ENCODE assay signal across 14 mouse cellular contexts in genomic region chr16:43724444-43724843, GRCm38 (mm10). TPM values are rescaled to one million over a fixed set of nuclear protein-coding genes. Genes with fewer than 3 reads are reported as not detected.
DNase-seq lines count a peak whose midpoint lies in the region; ATAC-seq and TF ChIP-seq lines count a peak whose summit lies in the region.
"Had no signal": no experiment of that assay in that cellular context is flagged by ENCODE, and none has a peak within 500 bp of the region (broad histone marks: within the 10 kb centered on the region; RNA-seq: fewer than 3 reads in every experiment).

No protein-coding gene starts in this region.

- DNase-seq in kidney, adult 2 months = no peak
- peak; percentile 59 to 60 for DNase-seq in B cell, adult 2 months
- peak; percentile 71 for DNase-seq in ES-E14 (ENCODE audit: low read depth, low spot score)
- no peak for DNase-seq in layer of hippocampus, adult 8-10 months (ENCODE audit: low spot score in 2 of 2)
- no peak for DNase-seq in gastrocnemius, postnatal 10 days
- no peak for DNase-seq in left cerebral cortex, adult 9 months (ENCODE audit: low spot score in 2 of 2)
- DNase-seq: cerebellum, adult 11-12 months had no signal

- H3K36me3 ChIP-seq in kidney, adult 2 months (ENCODE audit: control insufficient read depth, insufficient read depth, low read length) = no peaks in the 10 kb centered on the region
- no peaks in the 10 kb centered on the region for H3K36me3 ChIP-seq in kidney, embryonic 14.5 days (ENCODE audit: control insufficient read depth, insufficient read depth, low read length)
- H3K36me3 ChIP-seq in ES-E14 (ENCODE audit: control insufficient read depth, insufficient read depth, low read length, poor library complexity, severe bottlenecking) = no peaks in the 10 kb centered on the region
- H3K36me3 ChIP-seq in small intestine, adult 2 months (ENCODE audit: control insufficient read depth, insufficient read depth, low read length) = no peaks in the 10 kb centered on the region
- H3K36me3 ChIP-seq: hindbrain, embryonic 13.5 days; lung, embryonic 15.5 days had no signal

- no peaks in the 10 kb centered on the region for H3K27me3 ChIP-seq in kidney, adult 2 months (replicated peaks; ENCODE audit: control insufficient read depth, insufficient read depth, low read length)
- no peaks in the 10 kb centered on the region for H3K27me3 ChIP-seq in kidney, embryonic 14.5 days (ENCODE audit: control insufficient read depth, insufficient read depth, low read length)
- no peaks in the 10 kb centered on the region; the same call in 1 of the 2 replicates for H3K27me3 ChIP-seq in small intestine, adult 2 months (ENCODE audit: control insufficient read depth, insufficient read depth, low read length)
- H3K27me3 ChIP-seq: hindbrain, embryonic 13.5 days; lung, embryonic 15.5 days had no signal

- TF ChIP-seq POLR2A in kidney, adult 2 months (IDR thresholded peaks at IDR 0.05; ENCODE audit: low read depth, low read length) = no peak
- no peak for TF ChIP-seq POLR2A in small intestine, adult 2 months (IDR thresholded peaks at IDR 0.05; ENCODE audit: low read depth, low read length)

- no peaks in the 10 kb centered on the region for H3K4me1 ChIP-seq in kidney, adult 2 months (ENCODE audit: control insufficient read depth, insufficient read depth, low read length)
- H3K4me1 ChIP-seq in kidney, embryonic 14.5 days (ENCODE audit: control insufficient read depth, insufficient read depth, low read length) = no peaks in the 10 kb centered on the region
- no peaks in the 10 kb centered on the region for H3K4me1 ChIP-seq in ES-E14 (ENCODE audit: control insufficient read depth in 2 of 2, insufficient read depth in 2 of 2, low read length in 2 of 2, poor library complexity in 1 of 2)
- no peaks in the 10 kb centered on the region for H3K4me1 ChIP-seq in small intestine, adult 2 months (ENCODE audit: control insufficient read depth, insufficient read depth, insufficient read length, low read length)
- H3K4me1 ChIP-seq: hindbrain, embryonic 13.5 days; lung, embryonic 15.5 days had no signal

- WGBS in kidney, adult 2 months = 75% methylated on average over 3 of the region's 3 CpGs
- 67% methylated on average over 3 of the region's 3 CpGs for WGBS in kidney, embryonic 14.5 days
- WGBS in small intestine, adult 2 months = 64% methylated on average over 3 of the region's 3 CpGs

- H3K4me2 ChIP-seq in kidney, embryonic 14.5 days (replicated peaks; ENCODE audit: low read depth, low read length) = no peak overlapping the region
- H3K4me2 ChIP-seq: hindbrain, embryonic 13.5 days; lung, embryonic 15.5 days had no signal

- H3K27ac ChIP-seq in kidney, adult 2 months (ENCODE audit: insufficient read depth, low read depth, low read length) = no peak overlapping the region
- no peak overlapping the region for H3K27ac ChIP-seq in kidney, embryonic 14.5 days (ENCODE audit: low read depth, low read length)
- H3K27ac ChIP-seq in ES-E14 (ENCODE audit: insufficient read depth, low read depth, low read length, poor library complexity, severe bottlenecking) = no peak overlapping the region
- H3K27ac ChIP-seq in small intestine, adult 2 months (ENCODE audit: insufficient read depth, low read depth, low read length) = no peak overlapping the region
- H3K27ac ChIP-seq: hindbrain, embryonic 13.5 days; lung, embryonic 15.5 days had no signal

- H3K9ac ChIP-seq in kidney, embryonic 14.5 days (ENCODE audit: low read depth, low read length) = no peak overlapping the region
- no peak overlapping the region for H3K9ac ChIP-seq in ES-E14 (ENCODE audit: insufficient read depth, low read depth, low read length, poor library complexity, severe bottlenecking)
- H3K9ac ChIP-seq: hindbrain, embryonic 13.5 days; lung, embryonic 15.5 days had no signal

- 0 out of 2 replicates have a peak, but pooled peaks have one; percentile 22 for TF ChIP-seq CTCF in kidney, adult 2 months (conservative IDR thresholded peaks at IDR 0.05; ENCODE audit: insufficient read depth, insufficient read length, low read depth, low read length)
- peak; percentile 39; the same call in 1 of the 2 replicates for TF ChIP-seq CTCF in small intestine, adult 2 months (IDR thresholded peaks at IDR 0.05; ENCODE audit: extremely low read depth, insufficient read length, insufficient replicate concordance, low read depth, low read length)

- no peak for ATAC-seq in kidney, embryonic 14.5 days (ENCODE audit: low FRiP score, low TSS enrichment)
- ATAC-seq: midbrain, embryonic 16.5 days had no signal

- H3K4me3 ChIP-seq in kidney, adult 2 months (ENCODE audit: insufficient read depth, low read depth, low read length) = no peak overlapping the region
- no peak overlapping the region for H3K4me3 ChIP-seq in kidney, embryonic 14.5 days (ENCODE audit: low read length)
- H3K4me3 ChIP-seq in ES-E14 (ENCODE audit: insufficient read depth in 1 of 2, low read depth in 1 of 2, low read length in 2 of 2, poor library complexity in 1 of 2, severe bottlenecking in 1 of 2) = no peak overlapping the region
- H3K4me3 ChIP-seq in small intestine, adult 2 months (ENCODE audit: low read depth, low read length) = no peak overlapping the region
- H3K4me3 ChIP-seq: hindbrain, embryonic 13.5 days; lung, embryonic 15.5 days had no signal

- peaks cover 3% of the 10 kb centered on the region; the same call in 1 of the 2 replicates for H3K9me3 ChIP-seq in kidney, embryonic 14.5 days (ENCODE audit: control insufficient read depth, low read length)
- H3K9me3 ChIP-seq in ES-E14 (ENCODE audit: control insufficient read depth, insufficient read depth, low read depth, low read length) = no peaks in the 10 kb centered on the region
- H3K9me3 ChIP-seq: lung, embryonic 15.5 days had no signal

- in situ Hi-C loops in ES-E14 (cut with MboI; ENCODE audit: low sequenced_read_pairs in 2 of 2, unreplicated experiment in 2 of 2) = loop anchor here in 1 of 2 experiments (25.0 kb wide), 1 partner anchor 1562 kb away; no protein-coding TSS in a partner anchor

TF ChIP-seq in ES-E14, 5 proteins besides CTCF, POLR2A, EP300 and RAD21:
- no peak for TF ChIP-seq HCFC1 (IDR thresholded peaks at IDR 0.05; ENCODE audit: borderline replicate concordance, insufficient read depth, low read length)
- TF ChIP-seq CHD2 (IDR thresholded peaks at IDR 0.05; ENCODE audit: low read depth, low read length) = no peak
- peak; percentile 95 for TF ChIP-seq ZC3H11A (IDR thresholded peaks at IDR 0.05; ENCODE audit: borderline replicate concordance, low read depth, low read length)
- peak; percentile 17; the same call in 1 of the 2 replicates for TF ChIP-seq ZNF384 (IDR thresholded peaks at IDR 0.05; ENCODE audit: low read depth, low read length)

RNA-seq across cellular contexts. Expression of gene Drd3, which starts 29.4 kb away (rescaled TPM):
- 0.08 and 0.10 TPM in 2 replicates for polyA plus RNA-seq in kidney, adult 2 months (2012; rRNA removed)
- polyA plus RNA-seq in kidney, embryonic 14.5 days (2014; fragmentation: Nextera tagmentation; extraction: Ambion mirVana) = 0.19 TPM in 1 of 2 replicates, not detected in the other
- 0.45 and 0.69 TPM in 2 replicates for total RNA-seq in ES-E14 (2012; rRNA removed)
- polyA plus RNA-seq in small intestine, adult 2 months (2012; rRNA removed) = 0.20 and 0.25 TPM in 2 replicates
- total RNA-seq in layer of hippocampus, adult 8-10 months (2022) = under 1 TPM in 1 of 4 experiments, not detected in 3; 0.23 TPM
- not detected for total RNA-seq in gastrocnemius, postnatal 10 days (2021)
- total RNA-seq: gastrocnemius, adult 8-10 months had no signal
- polyA plus RNA-seq: hindbrain, embryonic 13.5 days; lung, embryonic 15.5 days; midbrain, embryonic 16.5 days; stomach, embryonic 16.5 days had no signal

Comparison
In these comparisons a context has a peak if more than half of its experiments do, and no peak if none do; other contexts are left out.
1. DNase-seq: peak in B cell, adult 2 months (2 of 2) and ES-E14 (single experiment); none in kidney, adult 2 months (single experiment), layer of hippocampus, adult 8-10 months (0 of 2), gastrocnemius, postnatal 10 days (single experiment) and left cerebral cortex, adult 9 months (0 of 2).